Mouse (Mus musculus): ENCODE data around the gene Pacsin2.

DNA sequence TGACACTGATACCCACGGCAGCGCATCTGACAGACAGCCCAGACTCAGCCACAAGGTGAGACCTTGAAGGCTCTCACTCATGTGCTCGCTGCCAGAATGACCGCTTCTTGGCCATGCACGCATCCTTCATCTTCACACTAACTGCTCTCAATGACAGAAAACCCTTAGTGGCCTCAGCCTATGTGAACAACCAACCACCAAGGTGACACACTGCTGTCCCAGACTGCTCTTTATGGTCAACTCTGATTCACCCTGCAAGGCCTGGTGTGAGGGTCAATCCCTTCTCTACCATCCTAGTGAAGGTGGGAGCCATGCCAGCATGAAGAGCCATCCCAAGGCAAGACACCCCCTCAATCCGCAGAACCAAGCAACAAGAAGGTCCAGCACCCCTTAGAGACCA lies 46.5 kb downstream of the Pacsin2 start:
- TF ChIP-seq CTCF (IDR thresholded peaks at IDR 0.05; ENCODE audit: low read depth, low read length) (no peak), TAL1 (conservative IDR thresholded peaks at IDR 0.05; ENCODE audit: low read depth, low read length) (no peak), GATA1 (IDR thresholded peaks at IDR 0.05; ENCODE audit: borderline replicate concordance, low read length) (no peak), POLR2AphosphoS5 (IDR thresholded peaks at IDR 0.05; ENCODE audit: insufficient replicate concordance, low read depth, low read length) (no peak)

Data from G1E (cell line).